Mouse (Mus musculus): ENCODE data around the gene Rnft2. TPM values are rescaled to one million over a fixed set of nuclear protein-coding genes. Genes with fewer than 3 reads are reported as not detected.

Gene Rnft2
- polyA plus RNA-seq, 1 experiment = 0.79 TPM

DNA sequence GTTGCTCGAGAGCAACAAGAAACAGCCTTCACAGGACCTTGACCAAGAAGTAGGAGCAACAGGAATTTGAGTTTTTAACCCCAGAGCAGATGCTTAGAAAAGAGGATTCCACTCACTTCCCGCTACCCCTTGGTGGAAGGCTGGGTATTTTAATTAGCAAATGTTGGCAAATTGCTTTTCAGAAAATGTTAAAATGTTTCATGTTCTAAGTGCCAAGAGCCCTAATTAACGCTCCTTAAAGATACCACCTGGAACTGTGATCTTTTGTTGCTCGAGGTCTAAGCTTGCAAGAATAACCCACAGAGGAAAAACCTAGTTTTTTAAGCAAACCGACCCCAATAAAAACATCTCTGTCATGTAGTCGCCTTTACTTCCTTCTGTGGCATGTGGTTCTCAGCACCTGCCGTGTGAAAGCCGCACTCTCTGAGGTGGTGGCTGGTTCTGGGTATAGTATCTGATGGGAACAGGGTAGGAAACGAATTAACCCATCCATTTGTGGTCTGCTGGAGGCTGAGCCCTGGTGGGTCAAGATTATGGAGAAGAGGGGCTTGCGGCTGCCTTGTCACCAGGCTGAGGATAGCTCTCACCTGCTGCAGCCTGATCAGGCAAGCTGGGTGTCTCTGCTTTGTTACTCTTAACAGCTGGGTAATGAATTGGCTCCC, 26.7 kb upstream of the Rnft2 start:
- TF ChIP-seq POLR2A (IDR thresholded peaks at IDR 0.05; ENCODE audit: borderline replicate concordance, low read depth, low read length) = no peak
- TF ChIP-seq CTCF (IDR thresholded peaks at IDR 0.05; ENCODE audit: low read depth, low read length) = no peak
- no peaks in the 10 kb centered on the region for H3K4me1 ChIP-seq (ENCODE audit: control insufficient read depth, insufficient read depth, low read length)
- no peak overlapping the region for H3K4me3 ChIP-seq (ENCODE audit: insufficient read depth, low read length)
- H3K27ac ChIP-seq (ENCODE audit: insufficient read depth, low read depth, low read length) = no peak overlapping the region

DNA sequence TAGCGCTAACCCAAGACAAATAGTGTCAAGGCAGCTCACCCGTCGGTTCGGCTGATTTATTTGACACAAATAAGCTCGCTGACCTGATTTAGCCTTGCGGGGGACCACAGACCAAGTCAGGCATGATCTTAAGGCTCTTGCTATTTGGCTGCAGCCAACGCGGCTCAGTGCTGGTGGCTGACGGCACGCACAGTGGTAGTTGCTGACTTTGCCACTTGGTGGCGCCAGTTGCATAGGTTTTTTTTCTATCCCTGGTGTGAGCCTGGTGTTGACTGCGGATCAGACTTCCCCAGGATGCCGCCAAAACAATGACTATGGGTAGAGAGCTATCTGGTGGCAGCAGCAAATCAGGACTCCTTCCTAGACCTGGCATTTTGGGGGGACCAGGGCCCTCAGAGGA, 24.1 kb upstream of the Rnft2 start:
- Histone ChIP-seq H3K27ac (ENCODE audit: insufficient read depth, low read depth, low read length) (no peak overlapping the region), H3K4me1 (ENCODE audit: control insufficient read depth, insufficient read depth, low read length) (no peaks in the 10 kb centered on the region), H3K4me3 (ENCODE audit: insufficient read depth, low read length) (no peak overlapping the region)
- TF ChIP-seq CTCF (IDR thresholded peaks at IDR 0.05; ENCODE audit: low read depth, low read length) = peak; percentile 61
- TF ChIP-seq POLR2A (IDR thresholded peaks at IDR 0.05; ENCODE audit: borderline replicate concordance, low read depth, low read length) = no peak

DNA sequence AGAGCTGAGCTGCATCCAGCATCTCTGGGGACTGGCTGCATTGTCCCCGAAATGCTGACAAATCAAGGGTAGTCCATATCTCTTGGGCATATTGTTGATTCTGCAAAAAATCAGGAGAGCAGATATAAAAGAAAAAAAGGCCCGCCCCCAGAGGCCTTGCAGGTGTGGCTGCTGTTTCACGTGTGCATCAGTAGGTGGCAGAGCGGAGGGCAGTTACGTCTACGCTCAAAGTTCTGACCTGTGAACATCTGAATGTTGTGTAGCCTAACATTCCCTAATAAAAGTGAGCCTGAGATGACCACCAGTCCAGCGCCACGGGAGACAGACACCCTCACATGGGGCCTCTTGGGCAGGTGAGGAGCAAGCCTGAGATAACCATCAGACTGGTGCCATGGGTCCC, 21.4 kb upstream of the Rnft2 start:
- TF ChIP-seq CTCF (IDR thresholded peaks at IDR 0.05; ENCODE audit: low read depth, low read length) = no peak
- TF ChIP-seq POLR2A (IDR thresholded peaks at IDR 0.05; ENCODE audit: borderline replicate concordance, low read depth, low read length) = no peak
- H3K27ac ChIP-seq (ENCODE audit: insufficient read depth, low read depth, low read length) = no peak overlapping the region
- H3K4me3 ChIP-seq (ENCODE audit: insufficient read depth, low read length) = no peak overlapping the region
- H3K4me1 ChIP-seq (ENCODE audit: control insufficient read depth, insufficient read depth, low read length) = no peaks in the 10 kb centered on the region

DNA sequence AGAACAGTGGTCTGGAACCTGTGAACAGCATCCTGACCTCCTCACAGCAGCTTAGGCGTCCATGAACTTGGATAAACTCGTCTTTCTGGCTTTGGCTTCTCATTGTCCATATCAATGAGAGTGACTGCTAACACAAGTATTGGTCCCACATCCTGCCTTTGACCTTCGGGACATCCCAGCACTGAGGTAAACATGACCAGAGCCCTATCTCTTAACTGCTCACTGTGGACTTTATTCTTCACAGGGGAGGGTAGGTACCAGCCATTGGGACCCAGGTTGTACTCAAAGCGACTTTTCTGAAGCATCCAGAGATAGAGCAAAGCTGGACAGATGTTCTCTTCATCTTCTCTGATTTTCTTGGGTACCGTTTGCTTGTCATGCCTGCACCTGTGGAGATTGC, 20.4 kb upstream of the Rnft2 start:
- TF ChIP-seq CTCF (IDR thresholded peaks at IDR 0.05; ENCODE audit: low read depth, low read length) (no peak), POLR2A (IDR thresholded peaks at IDR 0.05; ENCODE audit: borderline replicate concordance, low read depth, low read length) (no peak)
- Histone ChIP-seq H3K27ac (ENCODE audit: insufficient read depth, low read depth, low read length) (no peak overlapping the region), H3K4me1 (ENCODE audit: control insufficient read depth, insufficient read depth, low read length) (peaks cover under 1% of the 10 kb centered on the region), H3K4me3 (ENCODE audit: insufficient read depth, low read length) (no peak overlapping the region)

DNA sequence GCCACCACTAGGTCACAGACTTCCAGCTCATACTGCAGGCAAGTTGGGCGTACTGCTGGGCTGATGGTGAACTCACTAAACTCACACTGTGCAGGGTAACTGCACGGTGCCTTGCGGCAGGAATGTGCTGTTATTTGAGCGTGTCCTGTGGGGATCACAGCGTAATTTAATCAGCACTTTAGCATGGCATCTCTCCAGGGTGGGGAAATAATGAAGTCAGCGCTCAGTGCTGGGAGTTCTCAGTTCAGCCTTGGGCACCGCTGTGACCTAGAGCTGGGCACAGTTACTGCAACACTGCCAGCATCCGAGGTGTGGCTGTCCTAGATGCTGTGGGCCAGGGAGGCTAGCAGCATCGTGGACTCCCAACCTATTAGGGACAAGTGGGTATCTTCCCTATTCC, 19.4 kb upstream of the Rnft2 start:
- Histone ChIP-seq H3K27ac (ENCODE audit: insufficient read depth, low read depth, low read length) (no peak overlapping the region), H3K4me3 (ENCODE audit: insufficient read depth, low read length) (no peak overlapping the region), H3K4me1 (ENCODE audit: control insufficient read depth, insufficient read depth, low read length) (peaks cover 9% of the 10 kb centered on the region)
- TF ChIP-seq CTCF (IDR thresholded peaks at IDR 0.05; ENCODE audit: low read depth, low read length) = no peak
- no peak for TF ChIP-seq POLR2A (IDR thresholded peaks at IDR 0.05; ENCODE audit: borderline replicate concordance, low read depth, low read length)

DNA sequence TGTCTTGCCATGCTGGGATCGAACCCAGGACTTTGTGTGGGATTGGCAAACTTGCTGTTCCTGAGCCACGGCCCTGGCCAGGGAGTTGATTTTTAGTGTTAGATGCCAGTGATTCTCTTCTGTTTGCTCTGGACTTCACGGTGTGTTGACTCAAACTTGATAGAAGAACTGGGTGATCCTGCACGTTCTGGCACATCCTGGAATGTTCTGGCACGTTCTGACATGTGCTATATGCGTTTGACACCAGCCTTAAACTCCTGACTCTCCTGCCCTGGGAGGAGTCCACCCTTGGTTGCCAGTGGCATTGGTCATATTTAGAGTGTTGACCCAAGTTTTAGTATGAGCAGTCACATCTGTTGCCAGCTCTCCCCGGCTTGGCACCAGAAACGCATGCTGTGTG, 17.5 kb upstream of the Rnft2 start:
- Histone ChIP-seq H3K27ac (ENCODE audit: insufficient read depth, low read depth, low read length) (no peak overlapping the region), H3K4me1 (ENCODE audit: control insufficient read depth, insufficient read depth, low read length) (peaks cover 16% of the 10 kb centered on the region), H3K4me3 (ENCODE audit: insufficient read depth, low read length) (no peak overlapping the region)
- TF ChIP-seq POLR2A (IDR thresholded peaks at IDR 0.05; ENCODE audit: borderline replicate concordance, low read depth, low read length) (no peak), CTCF (IDR thresholded peaks at IDR 0.05; ENCODE audit: low read depth, low read length) (no peak)

DNA sequence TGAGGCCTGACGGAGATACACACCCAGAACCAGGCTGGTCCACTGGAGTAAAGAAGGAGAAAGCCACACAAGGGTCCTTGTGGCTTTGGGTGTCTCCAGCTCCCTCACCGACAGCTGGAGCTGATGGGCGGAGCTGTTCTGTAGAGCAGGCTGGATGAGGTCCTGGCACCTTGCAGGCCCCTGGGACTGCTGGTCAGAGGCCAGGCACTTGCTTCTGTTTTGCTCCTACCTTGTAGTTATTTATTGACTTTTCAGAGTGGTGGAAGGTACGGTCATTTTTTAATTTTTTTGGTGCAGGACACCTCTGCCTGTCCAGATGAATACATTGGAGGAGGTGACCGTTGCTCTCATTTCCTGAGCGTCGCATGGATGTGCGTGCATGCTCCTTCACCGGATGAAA, 16.3 kb upstream of the Rnft2 start:
- Histone ChIP-seq H3K4me1 (ENCODE audit: control insufficient read depth, insufficient read depth, low read length) (peaks cover 16% of the 10 kb centered on the region), H3K4me3 (ENCODE audit: insufficient read depth, low read length) (no peak overlapping the region), H3K27ac (ENCODE audit: insufficient read depth, low read depth, low read length) (no peak overlapping the region)
- no peak for TF ChIP-seq CTCF (IDR thresholded peaks at IDR 0.05; ENCODE audit: low read depth, low read length)
- no peak for TF ChIP-seq POLR2A (IDR thresholded peaks at IDR 0.05; ENCODE audit: borderline replicate concordance, low read depth, low read length)

DNA sequence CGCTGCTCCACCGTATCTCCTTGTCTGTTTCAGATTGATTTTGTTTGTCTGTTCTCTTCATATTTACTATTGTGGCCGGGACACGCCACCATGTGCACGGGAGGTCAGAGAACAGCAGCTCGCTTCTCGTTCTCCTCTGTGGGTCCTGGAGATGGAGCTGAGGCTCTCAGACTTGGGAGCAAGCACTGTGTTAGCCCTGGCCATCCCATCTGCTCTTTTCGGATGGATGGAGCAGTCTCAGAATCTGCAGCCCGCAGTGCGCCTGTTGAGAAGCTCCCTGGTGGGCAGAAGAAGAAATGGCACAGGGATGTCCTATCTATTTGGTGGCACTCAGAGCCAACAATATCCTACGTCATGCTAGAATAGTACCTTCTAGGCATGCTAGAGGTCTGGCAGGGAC, 15.7 kb upstream of the Rnft2 start:
- H3K4me1 ChIP-seq (ENCODE audit: control insufficient read depth, insufficient read depth, low read length) = peaks cover 16% of the 10 kb centered on the region
- H3K4me3 ChIP-seq (ENCODE audit: insufficient read depth, low read length) = no peak overlapping the region
- TF ChIP-seq POLR2A (IDR thresholded peaks at IDR 0.05; ENCODE audit: borderline replicate concordance, low read depth, low read length) = no peak
- TF ChIP-seq CTCF (IDR thresholded peaks at IDR 0.05; ENCODE audit: low read depth, low read length) = no peak
- H3K27ac ChIP-seq (ENCODE audit: insufficient read depth, low read depth, low read length) = no peak overlapping the region

DNA sequence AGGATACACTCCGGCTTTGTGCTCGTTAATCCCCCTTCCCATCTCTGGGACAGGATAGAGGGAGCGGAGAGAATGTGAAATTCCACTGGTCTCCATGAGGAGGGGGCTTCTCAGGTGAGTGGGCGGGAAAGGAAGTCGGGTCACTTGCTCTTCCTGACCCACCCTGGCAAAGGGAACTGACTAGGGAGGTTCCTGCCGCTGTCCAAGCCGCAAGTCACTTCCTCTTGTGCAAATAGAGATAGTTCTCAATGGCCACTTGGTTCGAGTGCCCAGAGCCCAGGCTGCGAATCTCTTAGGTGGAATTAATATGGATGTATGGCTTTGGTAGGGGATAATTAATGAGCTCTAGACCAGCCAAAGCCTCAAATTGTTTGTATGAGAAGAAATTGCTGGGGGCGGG, 15.1 kb upstream of the Rnft2 start:
- no peak overlapping the region for H3K4me3 ChIP-seq (ENCODE audit: insufficient read depth, low read length)

DNA sequence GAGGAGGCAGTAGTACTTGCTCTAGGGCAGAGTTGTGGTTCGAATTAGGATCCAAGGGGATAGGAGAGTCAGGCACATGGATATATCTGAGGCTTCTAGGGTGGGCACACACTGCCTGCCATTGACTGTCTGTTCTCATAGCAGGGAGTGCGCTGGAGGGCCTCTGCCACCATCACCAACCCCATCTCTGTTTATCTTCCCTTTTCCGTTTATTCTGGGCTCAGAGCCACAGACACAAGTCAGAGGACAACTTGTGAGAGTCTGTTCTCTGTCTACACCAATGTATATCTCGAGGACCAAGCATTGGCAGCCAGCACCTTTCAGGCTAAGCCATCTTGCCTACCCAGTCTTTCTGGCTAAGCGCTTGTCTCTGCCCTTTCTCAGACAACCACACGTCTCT, 14.7 kb upstream of the Rnft2 start:
- no peak overlapping the region for H3K27ac ChIP-seq (ENCODE audit: insufficient read depth, low read depth, low read length)
- TF ChIP-seq POLR2A (IDR thresholded peaks at IDR 0.05; ENCODE audit: borderline replicate concordance, low read depth, low read length) (no peak), CTCF (IDR thresholded peaks at IDR 0.05; ENCODE audit: low read depth, low read length) (no peak)
- H3K4me3 ChIP-seq (ENCODE audit: insufficient read depth, low read length) = no peak overlapping the region
- peaks cover 16% of the 10 kb centered on the region for H3K4me1 ChIP-seq (ENCODE audit: control insufficient read depth, insufficient read depth, low read length)

More for the DNA sequence above, 15.1 kb upstream of the Rnft2 start:
- Histone ChIP-seq H3K27ac (ENCODE audit: insufficient read depth, low read depth, low read length) (no peak overlapping the region), H3K4me1 (ENCODE audit: control insufficient read depth, insufficient read depth, low read length) (peaks cover 16% of the 10 kb centered on the region)
- TF ChIP-seq CTCF (IDR thresholded peaks at IDR 0.05; ENCODE audit: low read depth, low read length) = no peak

DNA sequence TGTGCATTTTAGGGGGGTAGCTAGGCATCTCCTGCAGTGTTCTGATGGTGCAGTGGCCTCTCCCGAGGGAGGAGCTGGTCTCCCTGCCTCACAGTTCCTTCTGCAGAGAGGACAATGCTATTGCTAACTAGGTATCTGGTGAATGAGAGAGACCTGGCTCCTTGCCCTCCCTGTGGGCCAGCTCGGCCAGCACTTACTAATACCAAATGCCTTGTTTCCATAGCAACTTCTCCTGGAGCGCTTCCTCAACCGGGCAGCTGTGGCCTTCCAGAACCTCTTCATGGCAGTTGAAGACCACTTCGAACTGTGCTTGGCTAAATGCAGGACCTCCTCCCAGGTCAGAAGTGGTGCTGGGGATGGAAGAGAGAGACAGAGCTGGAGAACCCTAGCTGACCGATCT, 14.2 kb upstream of the Rnft2 start:
- no peak overlapping the region for H3K27ac ChIP-seq (ENCODE audit: insufficient read depth, low read depth, low read length)
- H3K4me3 ChIP-seq (ENCODE audit: insufficient read depth, low read length) = no peak overlapping the region
- peaks cover 16% of the 10 kb centered on the region for H3K4me1 ChIP-seq (ENCODE audit: control insufficient read depth, insufficient read depth, low read length)
- TF ChIP-seq CTCF (IDR thresholded peaks at IDR 0.05; ENCODE audit: low read depth, low read length) (no peak), POLR2A (IDR thresholded peaks at IDR 0.05; ENCODE audit: borderline replicate concordance, low read depth, low read length) (no peak)
